Mouse (Mus musculus) spleen, adult 2 months (tissue): ENCODE measurements around the gene Nr4a3.

Experiments
- CTCF ChIP-seq: fragments of 200-500 bp; IDR thresholded peaks from 2 replicates; pipeline ENCODE4 v1.5.1; 2011; ENCODE audit warnings: mild to moderate bottlenecking, inconsistent platforms; ENCODE audit not compliant: insufficient read depth, insufficient read length, insufficient replicate concordance; ENCODE audit errors: extremely low read depth
- POLR2A ChIP-seq: fragments of 200-500 bp; IDR thresholded peaks from 2 replicates; pipeline ENCODE4 v1.6.1; 2011; ENCODE audit warnings: low read depth, low read length, inconsistent platforms

- TF ChIP-seq POLR2A (no peak), CTCF (no peak)
These were observed 42.0 kb upstream of the Nr4a3 start for GRCm38 (mm10) chr4:48002969-48003368.
